Mouse (Mus musculus): ENCODE results near the gene Hip1r. TPM values are rescaled to one million over a fixed set of nuclear protein-coding genes. Genes with fewer than 3 reads are reported as not detected.
A peak's percentile ranks its signal among the peaks of the same experiment; 100 is the strongest.

Hip1r gene
- polyA plus RNA-seq, 1 experiment from 2014 or later: 8.4 TPM

DNA sequence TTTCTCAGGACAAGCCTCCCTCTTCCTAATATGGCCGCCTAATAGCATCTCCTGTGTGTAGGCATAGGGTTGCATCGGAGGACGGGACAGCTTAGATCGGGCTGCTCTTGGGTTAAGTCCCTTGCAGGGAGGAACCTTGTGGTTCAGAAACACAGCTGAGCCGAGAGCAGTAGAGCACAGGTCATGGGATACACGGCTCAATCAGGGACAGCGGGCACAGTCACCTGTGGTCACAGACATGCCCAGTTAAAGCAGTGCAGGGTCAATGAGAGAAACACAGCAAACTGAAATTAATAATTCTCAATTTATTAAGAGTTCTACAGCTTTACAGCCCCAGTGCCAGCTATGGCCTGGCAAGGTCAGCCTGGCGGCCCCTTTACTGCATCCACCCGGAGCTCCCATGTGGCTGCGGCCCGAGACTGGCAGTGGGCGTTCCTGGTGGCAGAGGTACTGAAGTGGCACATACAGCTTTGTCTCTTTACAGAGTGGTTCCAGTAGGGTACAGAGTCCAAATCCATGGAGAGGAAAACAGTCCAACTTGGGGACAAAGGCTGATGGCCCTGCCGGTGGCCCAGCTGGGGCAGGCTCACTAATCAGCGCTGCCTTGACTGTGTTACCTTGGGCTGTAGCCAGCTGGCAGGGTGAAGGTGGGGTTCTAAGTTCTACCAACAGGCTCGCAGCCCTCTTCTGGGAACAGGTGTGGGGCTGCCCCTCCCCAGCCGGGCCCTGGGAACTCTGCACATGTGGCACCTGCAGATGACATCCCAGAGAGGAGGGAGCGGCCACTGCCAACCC, 31.1 kb downstream of the Hip1r start:
- no peak overlapping the region for H3K27ac ChIP-seq
- WGBS: 92% methylated on average over 16 of the region's 17 CpGs
- no peaks in the 10 kb centered on the region for H3K9me3 ChIP-seq
- no peak for DNase-seq (ENCODE audit: low spot score)
- H3K36me3 ChIP-seq: peaks cover 64% of the 10 kb centered on the region
- H3K4me1 ChIP-seq: peaks cover 31% of the 10 kb centered on the region
- H3K4me3 ChIP-seq: no peak overlapping the region
- peaks cover 2% of the 10 kb centered on the region; the same call in 1 of the 2 replicates for H3K27me3 ChIP-seq (ENCODE audit: insufficient read depth, poor library complexity, severe bottlenecking)

DNA sequence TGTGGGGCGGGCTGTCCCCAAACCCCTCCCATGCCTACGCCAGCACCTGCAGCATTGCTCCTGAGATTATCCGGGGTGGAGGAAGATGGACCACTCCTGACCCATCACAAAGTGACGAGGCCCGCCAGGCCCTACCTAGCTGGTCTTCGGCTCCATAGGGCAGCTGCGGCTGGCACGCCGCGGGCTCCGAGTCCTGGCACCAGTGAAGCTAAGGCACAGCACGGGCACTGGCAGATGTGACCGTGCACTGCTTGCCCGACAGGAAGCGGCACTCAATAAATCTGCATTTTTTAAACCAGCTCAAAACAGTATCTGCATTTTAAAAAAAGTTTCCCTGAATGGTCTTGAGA, 31.7 kb downstream of the Hip1r start:
- DNase-seq (ENCODE audit: low spot score): no peak
- Histone ChIP-seq H3K4me1 (peaks cover 35% of the 10 kb centered on the region), H3K9me3 (no peaks in the 10 kb centered on the region), H3K27ac (no peak overlapping the region), H3K36me3 (peaks cover 69% of the 10 kb centered on the region), H3K4me3 (no peak overlapping the region), H3K27me3 (ENCODE audit: insufficient read depth, poor library complexity, severe bottlenecking) (no peaks in the 10 kb centered on the region)
- 94% methylated on average over 15 of the region's 15 CpGs for WGBS

DNA sequence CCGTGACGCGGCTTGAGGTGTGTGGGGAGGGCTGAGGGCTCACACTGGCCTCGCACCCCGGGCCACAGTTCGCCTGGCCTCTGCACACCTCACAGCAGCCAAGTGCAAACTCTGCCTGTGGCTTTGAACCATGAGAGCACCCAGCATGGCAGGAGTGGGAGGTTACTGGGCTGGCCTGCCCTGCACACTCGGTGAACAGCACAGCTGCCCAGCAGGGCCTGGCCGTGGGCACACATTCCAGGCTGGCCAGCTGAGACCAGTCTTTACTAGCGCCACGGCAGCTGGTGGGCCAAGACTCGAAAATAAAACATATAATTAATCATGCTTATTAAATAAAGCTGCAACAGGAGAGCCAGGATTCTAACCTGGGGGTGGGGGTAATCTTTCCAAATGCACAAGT, 32.2 kb downstream of the Hip1r start:
- peaks cover 39% of the 10 kb centered on the region for H3K4me1 ChIP-seq
- no peak overlapping the region for H3K27ac ChIP-seq
- peaks cover 73% of the 10 kb centered on the region for H3K36me3 ChIP-seq
- H3K4me3 ChIP-seq: no peak overlapping the region
- no peak for DNase-seq (ENCODE audit: low spot score)
- no peaks in the 10 kb centered on the region for H3K27me3 ChIP-seq (ENCODE audit: insufficient read depth, poor library complexity, severe bottlenecking)
- 89% methylated on average over 11 of the region's 11 CpGs for WGBS
- no peaks in the 10 kb centered on the region for H3K9me3 ChIP-seq

DNA sequence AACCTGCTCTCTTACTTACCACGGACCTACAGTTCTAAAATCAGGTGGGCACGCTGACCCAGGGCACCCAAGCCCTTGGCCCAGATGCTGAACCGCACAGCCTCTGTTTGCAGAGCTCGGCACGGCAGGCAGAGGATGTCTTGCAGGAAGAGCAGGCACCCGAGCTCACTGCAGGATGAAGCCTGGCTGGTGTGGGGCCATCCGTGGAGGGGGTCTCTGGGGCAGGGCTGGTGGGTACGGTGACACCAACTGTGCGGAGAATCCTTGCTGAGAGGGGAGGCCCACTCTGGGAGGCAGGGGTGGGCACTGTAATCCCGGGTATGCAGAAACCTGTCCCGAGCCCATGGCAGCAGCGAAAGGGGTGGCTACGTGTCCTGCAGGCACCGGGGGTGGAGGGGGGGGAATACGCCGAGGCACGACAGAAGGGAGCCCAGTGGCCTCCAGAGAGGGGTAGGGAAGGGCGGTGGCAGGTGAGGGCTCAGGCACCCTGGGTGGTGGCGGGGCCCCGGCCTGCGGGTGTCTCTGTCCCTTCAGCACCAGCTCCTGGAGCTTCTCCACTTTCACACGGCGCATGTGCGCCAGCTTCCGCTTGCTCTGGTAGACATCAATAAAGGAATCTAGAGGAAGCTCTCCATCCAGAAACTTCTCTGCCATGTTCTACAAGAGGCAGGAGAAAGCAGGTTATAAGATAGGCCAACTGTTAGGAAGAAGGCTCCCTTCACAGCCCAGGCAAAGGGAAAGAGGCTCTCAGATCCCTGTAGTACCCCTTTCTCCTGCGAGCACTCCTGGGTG, 32.9 kb downstream of the Hip1r start:
- Histone ChIP-seq H3K27ac (no peak overlapping the region), H3K4me3 (no peak overlapping the region), H3K36me3 (peaks cover 75% of the 10 kb centered on the region), H3K9me3 (no peaks in the 10 kb centered on the region), H3K4me1 (peaks cover 41% of the 10 kb centered on the region), H3K27me3 (ENCODE audit: insufficient read depth, poor library complexity, severe bottlenecking) (no peaks in the 10 kb centered on the region)
- WGBS: 87% methylated on average over 26 of the region's 26 CpGs
- DNase-seq (ENCODE audit: low spot score): no peak

DNA sequence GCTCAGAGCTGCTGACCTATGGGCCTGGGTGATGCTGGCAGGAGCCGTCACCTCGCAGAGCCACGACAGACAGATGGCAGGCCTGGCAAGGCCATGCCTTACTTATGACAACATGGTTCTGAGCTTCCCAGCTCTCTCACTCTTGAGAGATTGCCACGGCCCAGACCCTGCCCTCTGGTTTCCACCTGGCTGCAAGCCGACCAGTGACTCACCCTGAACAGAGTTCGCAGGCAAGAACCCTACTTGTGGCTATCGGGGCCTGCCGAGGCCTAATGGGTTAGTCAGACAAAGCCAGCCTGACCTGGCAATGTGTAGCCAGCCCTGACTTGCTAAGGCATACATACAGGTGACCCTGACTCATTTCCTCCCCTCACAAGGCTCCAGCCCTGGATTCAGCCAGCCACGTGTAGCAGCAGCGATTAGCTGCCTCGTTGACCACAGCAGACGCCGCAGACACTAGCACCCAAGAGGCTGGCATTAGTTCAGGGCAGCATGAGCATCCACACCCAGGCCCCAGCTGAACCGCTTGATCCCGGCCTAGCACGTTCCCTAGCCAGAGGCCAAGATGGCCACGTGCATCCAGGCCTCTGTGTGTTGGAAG, 33.6 kb downstream of the Hip1r start:
- DNase-seq (ENCODE audit: low spot score): no peak
- Histone ChIP-seq H3K36me3 (peaks cover 75% of the 10 kb centered on the region), H3K9me3 (no peaks in the 10 kb centered on the region), H3K4me1 (peaks cover 41% of the 10 kb centered on the region), H3K27me3 (ENCODE audit: insufficient read depth, poor library complexity, severe bottlenecking) (no peaks in the 10 kb centered on the region), H3K27ac (no peak overlapping the region), H3K4me3 (no peak overlapping the region)
- 90% methylated on average over 17 of the region's 17 CpGs for WGBS

DNA sequence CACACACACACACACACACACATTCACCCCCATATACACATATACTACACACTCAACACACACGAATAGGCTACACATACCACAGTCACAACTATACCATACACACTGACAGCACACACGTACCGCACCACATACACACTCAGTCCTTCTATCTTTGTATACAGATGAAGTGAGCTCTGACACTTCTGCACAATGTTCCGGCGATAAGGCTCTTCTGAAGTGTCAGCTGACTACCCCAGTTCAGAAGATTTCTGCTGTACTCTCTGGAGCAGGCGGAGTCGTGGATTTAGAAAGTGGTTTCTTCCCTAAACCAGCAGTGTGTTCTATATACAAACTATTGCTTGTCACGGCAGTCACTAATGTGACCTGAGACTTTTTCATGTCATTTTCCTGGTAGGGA, 36.6 kb downstream of the Hip1r start:
- DNase-seq (ENCODE audit: low spot score): peak; percentile 87
- 56% methylated on average over 8 of the region's 8 CpGs for WGBS
- peaks cover 55% of the 10 kb centered on the region for H3K36me3 ChIP-seq
- H3K27ac ChIP-seq: peak overlapping the region; percentile 79
- peaks cover 56% of the 10 kb centered on the region for H3K4me1 ChIP-seq
- no peaks in the 10 kb centered on the region for H3K27me3 ChIP-seq (ENCODE audit: insufficient read depth, poor library complexity, severe bottlenecking)
- no peaks in the 10 kb centered on the region for H3K9me3 ChIP-seq
- no peak overlapping the region for H3K4me3 ChIP-seq

DNA sequence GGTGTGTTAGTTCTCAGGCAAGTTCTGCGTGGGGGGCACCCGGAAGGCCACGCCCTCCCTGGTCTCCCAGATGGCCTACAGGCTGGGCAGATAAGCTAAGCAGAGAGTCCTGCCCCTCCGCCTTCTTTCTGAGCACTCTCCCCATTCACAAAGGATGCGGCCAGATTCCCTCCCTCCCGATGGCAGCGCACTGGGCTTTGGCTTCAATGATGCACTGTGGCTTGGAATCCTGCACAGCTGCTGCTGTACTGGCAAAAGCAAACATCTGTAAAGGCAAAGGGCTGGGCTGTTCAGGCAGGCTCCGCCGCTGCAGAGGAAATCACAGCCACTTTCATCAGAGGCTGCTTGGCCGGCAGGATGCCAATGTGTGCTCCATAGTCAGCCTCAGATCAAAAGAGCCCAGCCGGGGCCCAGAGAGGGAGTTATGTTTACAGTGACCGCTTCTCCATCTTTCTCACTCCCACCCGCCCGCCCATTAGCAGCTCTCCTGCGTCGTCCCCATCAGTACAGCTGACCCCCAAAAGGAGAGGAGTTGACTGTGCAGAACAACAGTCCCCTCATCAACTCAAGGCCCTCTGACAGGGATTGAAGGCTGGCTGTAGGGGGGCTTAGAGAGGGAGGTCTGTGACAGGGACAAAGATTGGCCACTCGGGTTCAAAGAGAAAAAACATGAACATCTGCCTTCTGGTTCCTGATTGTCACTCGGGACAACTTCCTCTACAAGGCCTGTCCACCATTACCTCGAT, 37.7 kb downstream of the Hip1r start:
- no peaks in the 10 kb centered on the region for H3K27me3 ChIP-seq (ENCODE audit: insufficient read depth, poor library complexity, severe bottlenecking)
- peak overlapping the region; percentile 79 for H3K27ac ChIP-seq
- peaks cover 45% of the 10 kb centered on the region for H3K36me3 ChIP-seq
- peak overlapping the region; percentile 29 for H3K4me3 ChIP-seq
- H3K4me1 ChIP-seq: peaks cover 65% of the 10 kb centered on the region
- peak; percentile 94 for DNase-seq (ENCODE audit: low spot score)
- 4% methylated on average over 19 of the region's 19 CpGs for WGBS
- no peaks in the 10 kb centered on the region for H3K9me3 ChIP-seq

DNA sequence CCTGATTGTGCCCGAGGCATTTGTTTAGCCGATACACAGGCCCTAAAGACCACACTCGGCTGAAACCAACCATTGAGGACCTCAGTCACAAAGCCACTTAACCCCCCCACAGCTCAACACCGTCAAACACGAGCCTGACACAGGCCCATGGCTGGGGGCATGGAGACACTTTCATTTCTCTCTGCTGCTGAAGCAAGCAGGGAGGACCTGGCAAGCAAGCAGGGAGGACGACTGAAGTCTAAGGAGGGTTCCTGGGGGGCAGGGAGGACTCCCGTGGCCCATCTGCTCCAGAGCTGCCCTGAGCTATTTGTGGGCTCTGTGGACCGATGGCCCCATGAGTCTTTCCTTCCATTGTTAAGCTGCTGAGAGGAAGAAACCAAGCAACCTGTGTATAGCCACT, 38.5 kb downstream of the Hip1r start:
- Histone ChIP-seq H3K9me3 (no peaks in the 10 kb centered on the region), H3K27me3 (ENCODE audit: insufficient read depth, poor library complexity, severe bottlenecking) (no peaks in the 10 kb centered on the region), H3K4me3 (peak overlapping the region; percentile 29), H3K36me3 (peaks cover 37% of the 10 kb centered on the region), H3K27ac (peak overlapping the region; percentile 79), H3K4me1 (peaks cover 74% of the 10 kb centered on the region)
- no peak for DNase-seq (ENCODE audit: low spot score)
- 15% methylated on average over 8 of the region's 8 CpGs for WGBS

DNA sequence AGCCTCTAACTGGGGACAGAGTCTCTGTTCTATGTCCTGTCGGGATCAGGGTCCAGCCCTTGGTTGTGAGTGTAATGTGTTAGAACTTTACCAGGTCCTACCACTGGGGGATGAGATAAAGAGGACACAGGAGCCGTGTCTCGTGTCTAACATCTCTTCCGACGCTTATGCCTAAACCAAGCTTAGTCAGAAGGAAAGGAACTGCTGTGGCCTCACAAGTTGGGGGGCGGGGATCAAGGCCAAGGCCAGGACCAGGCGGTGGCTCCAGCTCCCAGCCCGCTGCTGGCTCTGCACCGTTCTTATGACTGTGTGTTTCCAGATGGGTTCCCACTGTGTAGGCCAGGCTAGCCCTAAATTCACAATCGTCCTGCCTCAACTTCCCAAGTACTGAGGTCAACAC, 39.5 kb downstream of the Hip1r start:
- H3K36me3 ChIP-seq: peaks cover 27% of the 10 kb centered on the region
- DNase-seq (ENCODE audit: low spot score): no peak
- H3K4me1 ChIP-seq: peaks cover 83% of the 10 kb centered on the region
- H3K9me3 ChIP-seq: no peaks in the 10 kb centered on the region
- no peak overlapping the region for H3K4me3 ChIP-seq
- no peaks in the 10 kb centered on the region for H3K27me3 ChIP-seq (ENCODE audit: insufficient read depth, poor library complexity, severe bottlenecking)
- WGBS: 44% methylated on average over 10 of the region's 10 CpGs
- H3K27ac ChIP-seq: peak overlapping the region; percentile 71

DNA sequence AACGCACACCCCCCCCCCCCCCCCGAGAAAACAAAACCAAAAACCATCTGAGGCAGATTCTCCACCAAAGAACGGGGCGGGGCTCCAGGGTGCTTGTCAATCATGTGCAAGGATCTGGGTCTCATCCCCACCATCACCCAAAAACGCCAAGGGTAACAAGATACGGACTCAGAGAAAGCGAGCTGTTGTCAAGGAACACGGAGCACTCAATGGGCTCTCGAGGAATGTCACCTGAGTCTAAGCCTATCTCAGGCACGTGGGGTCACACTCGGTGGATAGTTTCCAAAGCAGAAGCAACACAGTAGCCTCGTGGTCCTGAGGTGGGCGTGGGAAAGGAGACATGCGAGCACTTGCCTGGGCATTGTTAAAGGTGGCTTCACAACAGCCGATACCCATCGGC, 40.3 kb downstream of the Hip1r start:
- no peak for DNase-seq (ENCODE audit: low spot score)
- Histone ChIP-seq H3K4me3 (peak overlapping the region; percentile 22; the same call in 1 of the 2 replicates), H3K36me3 (peaks cover 18% of the 10 kb centered on the region), H3K9me3 (no peaks in the 10 kb centered on the region), H3K27me3 (ENCODE audit: insufficient read depth, poor library complexity, severe bottlenecking) (no peaks in the 10 kb centered on the region), H3K4me1 (peaks cover 92% of the 10 kb centered on the region), H3K27ac (peak overlapping the region; percentile 84)
- 65% methylated on average over 16 of the region's 16 CpGs for WGBS

DNA sequence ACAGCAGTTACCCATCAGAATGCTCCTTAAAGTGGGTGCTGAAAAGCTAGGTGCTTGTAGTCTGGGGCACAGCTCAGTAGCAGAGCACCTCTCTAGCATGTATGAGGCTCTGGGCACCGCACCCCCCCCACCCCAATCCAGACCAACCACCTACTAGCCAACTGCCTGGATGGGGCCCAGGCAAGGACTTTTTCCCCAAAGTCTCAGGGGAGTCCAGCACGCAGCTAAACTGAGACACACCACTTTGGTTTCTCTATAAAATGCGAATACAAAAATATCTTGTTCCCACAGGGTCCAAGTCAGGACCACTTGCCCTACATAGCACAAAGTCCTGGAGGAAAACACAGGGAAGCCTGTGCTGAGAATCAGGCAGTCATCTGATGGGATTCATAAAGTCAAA, 40.8 kb downstream of the Hip1r start:
- Histone ChIP-seq H3K27me3 (ENCODE audit: insufficient read depth, poor library complexity, severe bottlenecking) (no peaks in the 10 kb centered on the region), H3K36me3 (peaks cover 14% of the 10 kb centered on the region), H3K9me3 (no peaks in the 10 kb centered on the region), H3K4me1 (peaks cover 96% of the 10 kb centered on the region), H3K4me3 (peak overlapping the region; percentile 22; the same call in 1 of the 2 replicates), H3K27ac (peak overlapping the region; percentile 84)
- WGBS: 81% methylated on average over 3 of the region's 3 CpGs
- DNase-seq (ENCODE audit: low spot score): no peak

DNA sequence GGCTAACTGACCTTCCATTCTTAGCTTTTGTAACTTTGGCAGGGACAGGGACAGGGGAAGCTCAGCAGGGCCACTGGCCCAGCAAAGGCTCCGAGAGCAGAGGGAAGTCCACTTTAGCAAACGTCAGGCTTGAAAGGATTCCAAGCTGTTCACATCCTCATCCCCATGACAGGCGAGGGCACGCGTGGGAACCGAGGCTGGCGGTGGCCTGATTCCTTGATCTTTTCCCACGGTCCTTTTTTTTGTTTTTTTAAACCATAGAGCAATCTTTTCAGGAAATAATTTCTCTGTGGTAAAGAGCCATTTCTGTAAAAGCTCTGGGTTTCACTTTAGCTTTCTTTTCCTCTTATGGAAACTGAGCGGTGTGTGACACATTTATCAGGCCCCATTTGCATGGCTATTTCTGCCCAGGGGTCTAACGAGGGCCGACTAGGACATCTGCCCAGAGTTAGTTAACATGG, 41.4 kb downstream of the Hip1r start:
- no peak for DNase-seq (ENCODE audit: low spot score)
- H3K27ac ChIP-seq: peak overlapping the region; percentile 84
- H3K4me1 ChIP-seq: peaks cover 99% of the 10 kb centered on the region
- H3K36me3 ChIP-seq: peaks cover 9% of the 10 kb centered on the region
- 18% methylated on average over 11 of the region's 11 CpGs for WGBS
- H3K27me3 ChIP-seq (ENCODE audit: insufficient read depth, poor library complexity, severe bottlenecking): no peaks in the 10 kb centered on the region
- H3K4me3 ChIP-seq: peak overlapping the region; percentile 37
- no peaks in the 10 kb centered on the region for H3K9me3 ChIP-seq
